Mouse (Mus musculus): ENCODE measurements at regions not wholly inside any gene's neighbourhood (a gene's known extent, or its start where the extent isn't known, plus 50 kb on each side); places are given as distances from the start of the nearest gene placed in this dataset.
A peak's percentile ranks its signal among the peaks of the same experiment; 100 is the strongest.
"Not testable (repeated sequence)": the region's sequence is repeated elsewhere in the genome, so short reads cannot be mapped to it uniquely, and the experiment has no call there.

- 29% methylated on average over 5 of the region's 5 CpGs for WGBS (ENCODE audit: insufficient replicate concordance)
- no peaks in the 10 kb centered on the region for H3K36me3 ChIP-seq
- no peak overlapping the region for H3K4me3 ChIP-seq
- no peak for ATAC-seq
- no peak overlapping the region for H3K9ac ChIP-seq
- no peaks in the 10 kb centered on the region for H3K4me1 ChIP-seq
- no peaks in the 10 kb centered on the region for H3K9me3 ChIP-seq (replicated peaks)
- no peak overlapping the region for H3K27ac ChIP-seq
- no peaks in the 10 kb centered on the region for H3K27me3 ChIP-seq (replicated peaks)
- H3K4me2 ChIP-seq, result no peak overlapping the region
Measured at GRCm38 (mm10) chr17:82846776-82847494, 368.2 kb upstream of the Pkdcc start.

DNA sequence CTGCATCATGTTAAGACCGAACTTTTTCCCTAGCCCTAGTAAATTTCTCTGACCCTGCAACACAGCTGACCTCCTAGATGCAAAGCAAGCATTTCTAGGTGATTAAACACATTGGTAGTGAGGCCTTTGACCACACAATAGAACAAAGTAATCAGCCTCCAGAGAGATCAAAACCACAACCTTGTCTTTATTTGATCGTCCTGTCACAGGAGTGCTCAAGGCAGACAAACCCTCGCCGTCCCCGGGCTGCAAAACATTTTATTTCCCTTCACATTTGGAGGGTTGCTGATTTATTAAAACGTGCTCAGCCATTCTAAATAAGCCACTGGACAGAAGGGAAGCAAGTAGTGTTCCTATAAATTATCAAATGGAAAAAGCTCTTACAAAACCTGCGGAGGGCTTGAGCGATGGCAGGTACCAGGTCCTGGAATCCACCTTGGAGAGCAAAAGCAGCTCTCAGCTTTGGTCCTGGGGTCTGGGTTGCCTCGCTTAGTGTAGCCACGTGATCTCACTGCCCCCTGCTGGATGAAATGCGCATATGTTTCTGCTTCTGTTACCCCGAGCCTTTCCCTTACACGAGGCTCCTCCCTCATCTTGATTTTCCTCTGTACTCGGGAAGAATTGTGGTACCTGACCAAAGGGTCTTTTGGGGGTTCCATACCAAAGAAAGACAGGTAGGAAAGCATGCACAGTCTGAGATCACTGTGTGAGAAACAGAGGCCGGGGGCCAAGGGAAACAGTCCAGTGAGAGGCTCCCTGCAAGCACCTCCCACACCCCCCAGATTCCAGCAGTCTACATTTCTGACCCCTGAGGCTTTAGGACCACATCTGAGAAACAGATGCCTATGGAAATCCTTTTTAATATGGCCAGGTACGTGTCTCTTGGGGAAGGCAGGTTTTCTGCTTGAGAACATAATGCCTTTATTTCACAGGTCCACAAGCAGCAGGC is 357.6 kb upstream of the Pkdcc start:
- no peak overlapping the region for H3K4me3 ChIP-seq
- ATAC-seq, result no peak
- WGBS (ENCODE audit: insufficient replicate concordance), result 22% methylated on average over 16 of the region's 16 CpGs
- no peaks in the 10 kb centered on the region for H3K4me1 ChIP-seq
- H3K36me3 ChIP-seq, result no peaks in the 10 kb centered on the region
- no peaks in the 10 kb centered on the region; the same call in 1 of the 2 replicates for H3K9me3 ChIP-seq (replicated peaks)
- no peak overlapping the region for H3K9ac ChIP-seq
- H3K27me3 ChIP-seq (replicated peaks), result no peaks in the 10 kb centered on the region
- no peak overlapping the region for H3K27ac ChIP-seq
- peak overlapping the region; percentile 37; the same call in 1 of the 2 replicates for H3K4me2 ChIP-seq

DNA sequence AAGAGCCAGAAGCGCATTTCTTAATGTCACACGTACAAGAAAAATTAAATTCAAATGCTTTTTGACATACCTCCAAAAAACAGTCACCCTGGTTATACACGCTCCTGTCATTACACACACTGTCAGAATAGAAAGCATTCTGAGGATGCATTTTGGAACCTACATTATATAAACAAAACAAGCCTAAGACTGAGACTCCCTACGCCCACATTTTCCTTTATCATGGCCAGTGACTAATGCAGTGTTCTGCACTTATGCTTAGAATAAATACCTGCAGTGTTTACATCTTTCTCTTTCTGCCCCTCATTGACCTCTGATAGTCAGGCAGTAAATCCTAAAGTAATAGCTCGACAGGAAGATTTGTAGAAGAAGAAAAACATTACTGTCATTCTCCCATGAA is 354.7 kb upstream of the Pkdcc start:
- Histone ChIP-seq H3K27me3 (replicated peaks) (no peaks in the 10 kb centered on the region), H3K4me2 (no peak overlapping the region), H3K4me3 (no peak overlapping the region), H3K9me3 (replicated peaks) (no peaks in the 10 kb centered on the region), H3K36me3 (no peaks in the 10 kb centered on the region), H3K27ac (no peak overlapping the region), H3K9ac (no peak overlapping the region), H3K4me1 (no peaks in the 10 kb centered on the region)
- WGBS (ENCODE audit: insufficient replicate concordance), result 59% methylated on average over 5 of the region's 5 CpGs
- no peak for ATAC-seq

DNA sequence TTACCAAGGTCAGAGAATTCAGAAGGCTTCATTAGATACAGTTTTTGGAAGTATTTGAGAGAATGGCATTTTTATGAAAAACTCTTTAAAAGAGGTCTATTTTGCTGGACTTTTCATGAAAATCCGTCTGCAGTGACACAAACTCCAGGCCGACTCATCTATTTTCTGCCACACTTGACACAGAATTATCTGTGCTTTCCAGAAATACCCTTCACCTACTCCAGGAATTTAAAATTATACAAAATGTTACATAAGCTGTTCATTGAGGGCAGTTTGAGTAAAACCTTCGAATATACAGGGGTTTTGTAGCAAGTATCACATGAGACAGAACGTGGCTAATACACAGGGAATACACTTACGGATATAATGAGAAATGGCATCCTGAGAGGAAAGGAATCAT is 354.1 kb upstream of the Pkdcc start:
- no peaks in the 10 kb centered on the region for H3K27me3 ChIP-seq (replicated peaks)
- H3K4me3 ChIP-seq, result no peak overlapping the region
- H3K27ac ChIP-seq, result no peak overlapping the region
- H3K9ac ChIP-seq, result no peak overlapping the region
- no peaks in the 10 kb centered on the region for H3K4me1 ChIP-seq
- H3K9me3 ChIP-seq (replicated peaks), result no peaks in the 10 kb centered on the region
- WGBS (ENCODE audit: insufficient replicate concordance), result 58% methylated on average over 5 of the region's 5 CpGs
- H3K4me2 ChIP-seq, result no peak overlapping the region
- ATAC-seq, result no peak
- H3K36me3 ChIP-seq, result no peaks in the 10 kb centered on the region

DNA sequence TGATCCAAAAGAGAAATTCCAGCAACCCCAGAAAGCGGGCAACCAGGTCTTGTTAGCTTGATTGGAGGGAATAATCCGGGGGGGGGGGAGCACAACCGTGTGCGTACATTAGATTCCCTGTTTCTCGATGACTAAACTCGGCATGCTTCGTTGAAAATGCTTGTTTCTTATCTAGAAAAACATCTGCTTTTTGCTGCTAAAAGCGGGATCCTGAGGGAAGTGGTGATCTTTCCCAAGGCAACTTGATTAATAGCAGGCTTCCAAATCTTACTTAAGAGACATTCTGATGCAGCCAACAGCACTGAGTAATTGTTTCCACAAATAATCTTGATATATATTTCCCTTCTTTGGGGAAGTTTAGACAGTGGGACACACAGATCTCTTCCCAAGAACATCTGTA is 338.0 kb upstream of the Pkdcc start:
- ATAC-seq, result no peak
- Histone ChIP-seq H3K27me3 (replicated peaks) (no peaks in the 10 kb centered on the region), H3K9me3 (replicated peaks) (no peaks in the 10 kb centered on the region), H3K4me3 (no peak overlapping the region), H3K27ac (no peak overlapping the region), H3K4me2 (no peak overlapping the region), H3K4me1 (no peaks in the 10 kb centered on the region), H3K36me3 (no peaks in the 10 kb centered on the region), H3K9ac (no peak overlapping the region)
- WGBS (ENCODE audit: insufficient replicate concordance), result 46% methylated on average over 8 of the region's 8 CpGs

- 54% methylated on average over 2 of the region's 2 CpGs for WGBS (ENCODE audit: insufficient replicate concordance)
- no peak for ATAC-seq
- no peaks in the 10 kb centered on the region for H3K27me3 ChIP-seq (replicated peaks)
- no peak overlapping the region for H3K4me3 ChIP-seq
- H3K9ac ChIP-seq, result no peak overlapping the region
- no peaks in the 10 kb centered on the region for H3K9me3 ChIP-seq (replicated peaks)
- H3K27ac ChIP-seq, result no peak overlapping the region
- no peaks in the 10 kb centered on the region for H3K4me1 ChIP-seq
- no peak overlapping the region for H3K4me2 ChIP-seq
- H3K36me3 ChIP-seq, result no peaks in the 10 kb centered on the region
Measured at GRCm38 (mm10) chr17:82900602-82901001, 314.5 kb upstream of the Pkdcc start.

- Histone ChIP-seq H3K9me3 (replicated peaks) (no peaks in the 10 kb centered on the region), H3K4me3 (no peak overlapping the region), H3K27me3 (replicated peaks) (no peaks in the 10 kb centered on the region), H3K9ac (no peak overlapping the region), H3K36me3 (no peaks in the 10 kb centered on the region), H3K4me1 (no peaks in the 10 kb centered on the region), H3K4me2 (no peak overlapping the region), H3K27ac (no peak overlapping the region)
- ATAC-seq, result no peak
- WGBS (ENCODE audit: insufficient replicate concordance), result 60% methylated on average over 9 of the region's 9 CpGs
Measured at GRCm38 (mm10) chr17:82901098-82901891, 313.8 kb upstream of the Pkdcc start.

- Histone ChIP-seq H3K4me3 (no peak overlapping the region), H3K4me2 (no peak overlapping the region), H3K9me3 (replicated peaks) (no peaks in the 10 kb centered on the region), H3K27ac (no peak overlapping the region), H3K4me1 (no peaks in the 10 kb centered on the region), H3K9ac (no peak overlapping the region), H3K36me3 (no peaks in the 10 kb centered on the region), H3K27me3 (replicated peaks) (no peaks in the 10 kb centered on the region)
- no peak for ATAC-seq
- 63% methylated on average over 2 of the region's 2 CpGs for WGBS (ENCODE audit: insufficient replicate concordance)
Measured at GRCm38 (mm10) chr17:82904961-82905360, 310.1 kb upstream of the Pkdcc start.

DNA sequence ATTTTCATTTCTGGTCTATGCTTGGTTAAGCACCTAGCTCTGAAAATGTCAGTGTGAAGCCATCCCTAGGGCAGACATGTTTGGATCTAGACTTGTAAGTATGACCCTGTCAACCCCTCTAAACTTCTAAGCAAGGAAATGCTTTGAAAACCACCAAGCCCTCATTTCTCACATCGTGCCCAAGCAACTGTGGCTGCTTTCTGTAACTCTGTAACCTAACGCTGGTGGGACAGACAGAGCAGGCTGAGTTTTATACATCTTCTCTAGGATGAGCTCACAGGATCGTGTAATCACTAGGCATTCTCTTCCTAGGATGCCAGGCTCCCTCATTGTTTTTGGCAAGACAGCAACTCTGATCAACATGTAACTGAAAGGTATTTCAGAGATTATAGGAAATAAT is 309.6 kb upstream of the Pkdcc start:
- H3K9ac ChIP-seq, result no peak overlapping the region
- no peak overlapping the region for H3K27ac ChIP-seq
- no peak for ATAC-seq
- H3K36me3 ChIP-seq, result no peaks in the 10 kb centered on the region
- no peaks in the 10 kb centered on the region for H3K27me3 ChIP-seq (replicated peaks)
- H3K4me3 ChIP-seq, result no peak overlapping the region
- whole genome bisulfite sequencing (ENCODE audit: insufficient replicate concordance), result 51% methylated on average over 3 of the region's 3 CpGs
- H3K9me3 ChIP-seq (replicated peaks), result no peaks in the 10 kb centered on the region
- H3K4me2 ChIP-seq, result no peak overlapping the region
- no peaks in the 10 kb centered on the region for H3K4me1 ChIP-seq

- H3K4me1 ChIP-seq, result no peaks in the 10 kb centered on the region
- H3K4me2 ChIP-seq, result no peak overlapping the region
- H3K4me3 ChIP-seq, result no peak overlapping the region
- no peaks in the 10 kb centered on the region for H3K27me3 ChIP-seq (replicated peaks)
- no peak overlapping the region for H3K27ac ChIP-seq
- H3K9me3 ChIP-seq (replicated peaks), result no peaks in the 10 kb centered on the region
- no peaks in the 10 kb centered on the region for H3K36me3 ChIP-seq
- WGBS (ENCODE audit: insufficient replicate concordance), result 52% methylated on average over 2 of the region's 2 CpGs
- no peak for ATAC-seq
- no peak overlapping the region for H3K9ac ChIP-seq
Measured at GRCm38 (mm10) chr17:82909189-82909588, 305.9 kb upstream of the Pkdcc start.

DNA sequence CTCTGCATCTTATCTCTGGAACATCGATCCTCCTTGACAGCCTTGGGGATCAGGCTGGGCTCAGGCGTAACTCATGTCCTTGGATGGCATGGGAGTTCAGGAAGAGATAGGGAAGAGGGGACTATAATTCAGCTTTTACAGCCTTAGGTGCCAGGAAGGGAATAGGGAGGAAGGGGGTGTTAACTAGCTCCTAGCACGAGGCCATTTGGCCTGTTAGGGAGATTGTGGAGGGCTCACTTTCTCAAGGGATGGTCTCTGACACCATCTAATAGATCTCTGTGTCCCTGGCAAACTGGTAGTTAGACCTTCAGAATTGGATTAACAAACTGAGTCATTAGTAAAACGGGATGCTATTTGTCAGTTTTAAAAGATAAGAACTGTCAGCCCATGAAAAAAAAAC is 292.1 kb upstream of the Pkdcc start:
- H3K4me3 ChIP-seq; H3K4me2 ChIP-seq; H3K27me3 ChIP-seq (replicated peaks); H3K9me3 ChIP-seq (replicated peaks); ATAC-seq; H3K36me3 ChIP-seq; H3K9ac ChIP-seq; H3K27ac ChIP-seq; H3K4me1 ChIP-seq: not testable (repeated sequence)
- WGBS (ENCODE audit: insufficient replicate concordance), result 41% methylated on average over 4 of the region's 4 CpGs

DNA sequence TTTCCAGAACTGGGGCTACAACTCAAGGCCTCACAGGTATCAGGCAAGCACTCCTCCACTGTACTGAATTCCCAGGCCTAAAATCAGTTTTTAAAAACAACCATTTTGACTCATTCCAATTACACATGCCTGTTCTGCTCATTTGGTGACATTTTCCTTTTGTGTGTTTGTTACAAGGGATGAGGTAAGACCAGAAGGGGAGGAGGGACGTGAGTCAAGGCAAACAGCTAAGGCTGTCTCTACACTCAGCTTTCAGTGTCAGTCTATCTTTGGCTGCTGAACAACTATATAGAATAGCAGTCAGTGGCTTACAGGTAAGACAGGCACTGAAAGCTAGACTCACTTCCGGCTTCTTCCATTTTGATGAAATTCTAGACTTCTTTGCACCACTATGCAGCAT is 289.3 kb upstream of the Pkdcc start:
- H3K4me1 ChIP-seq, result no peaks in the 10 kb centered on the region
- H3K27ac ChIP-seq, result no peak overlapping the region
- no peak overlapping the region for H3K4me2 ChIP-seq
- no peak overlapping the region for H3K4me3 ChIP-seq
- H3K36me3 ChIP-seq, result no peaks in the 10 kb centered on the region
- H3K27me3 ChIP-seq (replicated peaks), result no peaks in the 10 kb centered on the region
- H3K9me3 ChIP-seq (replicated peaks), result no peaks in the 10 kb centered on the region
- H3K9ac ChIP-seq, result no peak overlapping the region
- WGBS (ENCODE audit: insufficient replicate concordance), result 56% methylated on average over 2 of the region's 2 CpGs
- ATAC-seq, result no peak
